Mouse (Mus musculus) embryonic stem cell, embryonic (primary cell): ENCODE results near the gene Pigv.

Experiments used
- CTCF ChIA-PET, 4 experiments: fragments of 300-600 bp in 2 of 4; fragments of 350-600 bp in 2 of 4; sonication (Branson Sonifier 250); formaldehyde crosslinking; loops; one replicate each; lab custom pipeline; 2022; ENCODE audit warnings: inconsistent platforms in 2 of 4; lab: Charles Lee
- POLR2A ChIA-PET, 4 experiments: fragments of 300-600 bp in 2 of 4; fragments of 350-600 bp in 2 of 4; sonication (Branson Sonifier 250); formaldehyde crosslinking; loops; one replicate each; lab custom pipeline; 2022; ENCODE audit warnings: antibody characterized with exemption in 4 of 4, inconsistent platforms in 1 of 4; lab: Charles Lee

Pigv gene

GRCm38 (mm10) chr4:133679629-133680028 is 7.2 kb upstream of the Pigv start:
- CTCF ChIA-PET: interaction anchor here in 3 of 4 experiments (0.6 to 1.2 kb wide), 3 partner anchors 29 to 446 kb away, joined by 3 to 5 read pairs (median 4); partner anchors contain the start of gene Zdhhc18 (in 1 of the 3)
- POLR2A ChIA-PET: interaction anchor here in 2 of 4 experiments (0.6 to 12.9 kb wide), 11 partner anchors 10 to 277 kb away, joined by 3 to 171 read pairs (median 4); no protein-coding TSS in a partner anchor

DNA sequence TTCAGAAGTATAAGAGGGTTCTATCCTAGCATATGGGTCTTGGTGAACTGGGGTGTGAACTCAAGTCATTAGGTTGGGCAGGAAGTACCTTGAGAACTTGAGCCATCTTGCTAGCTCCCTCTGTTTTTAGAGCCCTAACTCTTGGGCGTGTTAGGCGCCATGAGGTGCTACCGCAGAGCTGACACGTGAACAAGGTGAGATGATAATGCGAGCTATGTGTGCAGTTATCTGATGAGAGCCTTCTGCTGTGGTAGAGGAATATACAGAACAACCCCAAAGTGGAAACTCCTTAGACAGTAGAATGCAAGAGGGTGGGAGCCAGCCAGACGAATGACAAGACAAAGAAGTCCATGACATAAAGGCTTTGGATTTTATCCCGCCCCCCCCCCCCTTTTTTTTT is 4.8 kb upstream of the Pigv start:
- CTCF ChIA-PET: interaction anchor here in 1 of 4 experiments (0.8 kb wide), 1 partner anchor 146 kb away, joined by 4 read pairs; no protein-coding TSS in a partner anchor
- POLR2A ChIA-PET: interaction anchor here (0.6 to 12.9 kb wide), 18 partner anchors 8 to 166 kb away, joined by 3 to 171 read pairs (median 4); no protein-coding TSS in a partner anchor

- CTCF ChIA-PET: interaction anchor here in 2 of 4 experiments (0.5 to 1.4 kb wide), 11 partner anchors 20 to 196 kb away, joined by 3 to 14 read pairs (median 3); partner anchors contain the start of gene Tent5b (in 1 of the 2)
- POLR2A ChIA-PET: interaction anchor here (0.5 to 12.9 kb wide), 77 partner anchors 10 to 505 kb away, joined by 3 to 171 read pairs (median 5); partner anchors contain the start of genes Arid1a (in 2 of the 4), Nudc (in 2 of the 4), Gpatch3 (in 1 of the 4) and Gpn2 (in 1 of the 4)
Observed at GRCm38 (mm10) chr4:133676189-133676588, 3.7 kb upstream of the Pigv start.

DNA sequence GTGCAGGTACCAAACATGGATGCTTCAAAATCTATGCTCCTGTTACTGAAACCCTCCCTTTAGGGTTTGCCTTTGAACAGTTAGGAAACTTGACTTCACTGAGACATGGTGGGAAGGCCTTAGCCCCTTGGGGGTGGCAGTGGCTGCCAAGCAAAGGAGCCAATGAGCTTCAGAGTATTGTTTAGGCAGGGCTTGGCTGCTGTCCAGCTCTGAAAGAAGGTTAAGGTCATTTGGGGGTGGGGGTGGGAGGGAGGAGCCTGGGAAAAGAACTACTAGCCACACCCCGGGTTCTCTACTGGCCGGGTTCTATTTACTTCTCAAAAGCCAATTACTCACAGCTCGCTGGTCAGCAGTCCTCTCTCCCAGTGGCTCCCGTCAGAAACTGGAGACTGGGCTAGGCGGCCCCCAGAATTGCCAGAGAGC is 3.2 kb upstream of the Pigv start:
- CTCF ChIA-PET: interaction anchor here in 2 of 4 experiments (0.5 to 1.4 kb wide), 10 partner anchors 19 to 196 kb away, joined by 3 to 14 read pairs (median 4); partner anchors contain the start of gene Tent5b (in 1 of the 2)

DNA sequence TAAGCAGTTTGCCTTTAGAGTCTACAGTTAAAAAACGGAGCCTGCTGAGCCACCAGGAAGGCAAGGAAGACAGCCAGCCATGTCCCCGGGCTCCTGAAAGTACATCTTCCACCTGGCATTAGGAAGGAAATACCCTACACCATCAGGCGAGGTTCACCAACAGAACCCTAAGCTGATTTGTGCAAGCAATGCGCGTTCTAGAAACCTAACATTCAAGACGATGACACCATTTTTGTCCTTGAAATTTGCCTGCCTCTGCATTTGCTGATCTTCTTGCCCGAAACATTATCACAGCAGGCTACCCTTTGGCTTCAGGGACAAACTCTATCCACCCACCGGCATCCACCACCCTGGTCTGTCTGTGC is 1.9 kb upstream of the Pigv start:
- POLR2A ChIA-PET: interaction anchor here in 3 of 4 experiments (0.7 to 12.9 kb wide), 10 partner anchors 15 to 142 kb away, joined by 3 to 171 read pairs (median 18); no protein-coding TSS in a partner anchor
- CTCF ChIA-PET: no interaction called here

More for the DNA sequence above, 3.2 kb upstream of the Pigv start:
- POLR2A ChIA-PET: interaction anchor here (0.5 to 12.9 kb wide), 85 partner anchors 10 to 511 kb away, joined by 3 to 171 read pairs (median 4); partner anchors contain the start of genes Arid1a (in 2 of the 4), Nudc (in 2 of the 4), Cep85 (in 1 of the 4) and Gpatch3 (in 1 of the 4)

DNA sequence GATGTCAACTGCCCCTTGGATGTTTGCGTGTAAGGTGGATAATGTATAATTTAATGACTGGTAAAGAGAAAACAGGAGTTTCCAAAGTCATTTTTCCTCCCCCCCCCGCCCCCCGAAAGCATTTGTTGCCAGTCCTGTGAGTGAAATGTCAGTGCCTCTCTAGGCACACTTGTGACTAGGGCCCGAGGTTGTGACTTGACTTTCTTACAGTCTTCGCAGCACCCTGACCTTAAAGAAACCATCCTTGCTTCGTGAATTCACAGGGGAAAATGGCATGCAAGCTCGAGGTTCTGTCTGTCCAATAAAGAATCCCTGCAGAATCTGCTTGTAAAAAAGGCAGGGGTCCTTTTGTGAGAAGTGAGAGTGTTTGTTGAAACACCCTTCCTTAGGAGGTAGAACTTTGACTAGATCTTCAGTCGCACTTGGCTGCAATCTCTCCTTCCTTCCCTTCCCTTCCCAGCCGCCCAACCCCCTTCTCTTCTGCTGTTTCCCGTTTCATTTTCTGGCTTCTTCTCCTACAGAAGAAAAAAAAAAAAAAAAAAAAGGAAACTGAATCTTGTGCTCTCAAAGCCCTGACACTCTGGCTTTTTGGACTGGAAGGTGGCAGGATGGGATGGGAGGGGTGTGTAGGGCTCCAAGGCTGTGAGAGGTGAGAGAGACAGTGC is 1.4 kb upstream of the Pigv start:
- ChIA-PET CTCF (interaction anchor here (0.6 to 3.9 kb wide), 12 partner anchors 8 to 797 kb away, joined by 3 to 18 read pairs (median 4); partner anchors contain the start of gene Sfn (in 1 of the 4)), POLR2A (interaction anchor here (0.6 to 12.9 kb wide), 45 partner anchors 8 to 1111 kb away, joined by 3 to 171 read pairs (median 4); partner anchors contain the start of genes Arid1a (in 1 of the 4), Gpn2 (in 1 of the 4), Wdtc1 (in 1 of the 4) and Zfp593 (in 1 of the 4))

GRCm38 (mm10) chr4:133672845-133673647 is 599 bp upstream of the Pigv start:
- CTCF ChIA-PET: interaction anchor here (0.5 to 3.9 kb wide), 24 partner anchors 9 to 798 kb away, joined by 3 to 18 read pairs (median 4); partner anchors contain the start of genes Zdhhc18 (in 2 of the 4) and Sfn (in 1 of the 4)
- POLR2A ChIA-PET: interaction anchor here (0.6 to 12.9 kb wide), 62 partner anchors 9 to 1112 kb away, joined by 3 to 171 read pairs (median 4); partner anchors contain the start of genes Arid1a (in 1 of the 4), Gpn2 (in 1 of the 4), Wdtc1 (in 1 of the 4) and Zfp593 (in 1 of the 4)

GRCm38 (mm10) chr4:133671184-133671880 is 1.1 kb downstream of the Pigv start:
- CTCF ChIA-PET: interaction anchor here (0.5 to 3.9 kb wide), 20 partner anchors 11 to 383 kb away, joined by 3 to 18 read pairs (median 4); partner anchors contain the start of gene Zdhhc18 (in 1 of the 4)

DNA sequence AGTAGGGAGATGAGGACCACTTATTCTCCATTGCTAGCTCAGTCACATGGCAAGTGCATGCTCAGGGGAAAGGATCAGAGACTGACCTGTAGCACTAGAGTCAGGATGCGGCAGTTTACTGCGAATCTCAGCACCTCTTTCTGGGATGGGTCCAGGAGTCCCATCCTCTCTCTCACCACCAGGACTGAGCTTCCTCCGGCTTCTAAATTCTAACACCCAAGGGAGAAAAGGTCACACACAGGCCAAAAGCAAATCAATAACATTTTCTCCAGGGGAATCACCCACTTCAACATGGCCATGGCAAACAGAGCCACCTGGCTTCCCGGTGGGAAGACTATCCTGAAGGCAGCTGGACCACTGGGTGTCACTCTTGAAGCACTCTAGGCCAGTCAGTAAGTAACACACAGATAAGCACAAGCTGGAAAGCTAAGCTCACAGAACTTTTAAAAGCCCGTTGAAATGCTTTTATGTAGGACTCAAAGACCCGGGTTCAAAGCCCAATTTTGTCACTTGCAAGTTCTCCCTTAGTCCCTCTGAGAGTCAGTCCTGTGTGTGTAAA is 2.7 kb downstream of the Pigv start:
- CTCF ChIA-PET: interaction anchor here (0.5 to 3.9 kb wide), 18 partner anchors 9 to 656 kb away, joined by 3 to 18 read pairs (median 4); partner anchors contain the start of genes Sfn (in 1 of the 4) and Zdhhc18 (in 1 of the 4)
- POLR2A ChIA-PET: interaction anchor here in 3 of 4 experiments (0.7 to 12.9 kb wide), 18 partner anchors 9 to 195 kb away, joined by 3 to 171 read pairs (median 3); partner anchors contain the start of gene Zdhhc18 (in 1 of the 3)

More at GRCm38 (mm10) chr4:133671184-133671880, 1.1 kb downstream of the Pigv start:
- POLR2A ChIA-PET: interaction anchor here (0.7 to 12.9 kb wide), 41 partner anchors 9 to 295 kb away, joined by 3 to 171 read pairs (median 4); partner anchors contain the start of gene Gpatch3 (in 1 of the 4)

DNA sequence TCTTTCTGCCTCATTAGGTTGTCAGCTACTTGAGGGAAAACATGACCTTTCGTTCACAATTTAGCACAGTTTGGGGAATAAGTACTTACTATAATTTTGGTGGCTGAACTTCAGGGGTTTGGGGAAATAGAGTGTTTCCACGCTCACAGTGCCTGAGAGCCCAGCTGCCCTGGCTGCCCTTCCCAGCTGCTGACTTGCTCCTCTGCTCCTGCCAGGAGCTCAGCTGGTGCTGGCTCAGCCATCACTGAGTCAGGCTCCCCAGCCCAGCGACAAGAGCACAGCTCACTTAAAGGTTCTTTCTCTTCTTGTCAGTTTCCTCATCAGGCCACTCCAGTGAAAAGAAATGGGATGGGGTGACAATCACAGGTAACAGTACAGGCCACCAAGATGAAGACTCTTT is 3.9 kb downstream of the Pigv start:
- POLR2A ChIA-PET: interaction anchor here in 3 of 4 experiments (0.8 to 12.9 kb wide), 11 partner anchors 9 to 164 kb away, joined by 3 to 171 read pairs (median 3); partner anchors contain the start of gene Nudc (in 1 of the 3)
- CTCF ChIA-PET: interaction anchor here in 3 of 4 experiments (0.7 to 3.1 kb wide), 8 partner anchors 12 to 168 kb away, joined by 3 to 14 read pairs (median 4); partner anchors contain the start of gene Zdhhc18 (in 1 of the 3)

DNA sequence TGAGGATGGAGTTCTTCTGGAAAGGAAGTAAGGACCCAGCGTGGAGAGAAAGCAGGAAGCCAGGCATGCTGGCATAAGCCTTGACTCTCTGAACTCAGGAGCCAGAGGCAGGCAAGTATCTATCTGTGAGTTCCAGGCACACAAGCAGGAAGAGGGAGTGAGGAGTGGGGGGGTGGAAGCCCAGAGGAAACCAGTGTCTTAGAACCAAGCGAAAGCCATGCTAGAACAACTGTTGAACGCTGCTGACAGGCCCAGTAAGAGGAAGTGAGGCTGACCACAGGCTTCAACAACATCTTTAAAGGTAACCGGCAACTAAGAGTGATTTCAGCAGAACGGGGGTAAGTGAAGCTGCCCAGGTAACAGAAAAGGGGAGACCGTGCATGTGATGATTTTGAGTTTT is 6.2 kb downstream of the Pigv start:
- CTCF ChIA-PET: no interaction called here
- POLR2A ChIA-PET: interaction anchor here in 3 of 4 experiments (0.6 to 1.1 kb wide), 4 partner anchors 37 to 167 kb away, joined by 3 to 7 read pairs (median 3); no protein-coding TSS in a partner anchor

GRCm38 (mm10) chr4:133665118-133665517 is 7.3 kb downstream of the Pigv start:
- ChIA-PET CTCF (interaction anchor here in 2 of 4 experiments (0.6 to 1.0 kb wide), 2 partner anchors 10 to 163 kb away, joined by 3 read pairs; no protein-coding TSS in a partner anchor), POLR2A (interaction anchor here in 2 of 4 experiments (0.6 to 1.0 kb wide), 4 partner anchors 9 to 162 kb away, joined by 3 read pairs; no protein-coding TSS in a partner anchor)

GRCm38 (mm10) chr4:133662945-133663344 is 9.5 kb downstream of the Pigv start:
- CTCF ChIA-PET: interaction anchor here in 1 of 4 experiments (1.2 kb wide), 1 partner anchor 13 kb away, joined by 3 read pairs; the partner anchor contains the start of gene Zdhhc18

DNA sequence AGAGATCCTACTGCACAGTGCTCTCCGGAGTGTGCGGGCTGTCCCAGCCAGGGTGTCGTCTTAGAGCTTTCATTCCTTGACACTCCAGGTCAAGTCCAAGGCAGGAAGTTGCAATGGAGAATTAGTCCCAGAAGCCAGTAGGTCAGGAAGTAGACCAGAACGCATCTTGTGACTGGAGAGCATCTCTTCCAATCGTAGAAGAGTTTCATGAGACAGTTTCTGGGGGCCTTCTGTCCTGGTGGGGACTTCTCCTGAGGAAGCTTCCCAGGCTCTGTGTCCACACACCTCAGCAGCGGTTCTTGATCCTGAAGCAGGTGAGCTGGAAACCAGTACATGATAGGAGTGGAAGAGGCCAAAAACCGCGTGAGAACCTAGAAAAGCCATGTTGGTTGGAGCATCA is 10.0 kb downstream of the Pigv start:
- POLR2A ChIA-PET: interaction anchor here in 3 of 4 experiments (0.7 to 9.0 kb wide), 8 partner anchors 9 to 179 kb away, joined by 3 to 171 read pairs (median 4); partner anchors contain the start of gene Pigv (in 3 of the 3)
- CTCF ChIA-PET: interaction anchor here in 1 of 4 experiments (1.2 kb wide), 1 partner anchor 13 kb away, joined by 3 read pairs; the partner anchor contains the start of gene Zdhhc18

More at GRCm38 (mm10) chr4:133662945-133663344, 9.5 kb downstream of the Pigv start:
- POLR2A ChIA-PET: interaction anchor here in 3 of 4 experiments (0.7 to 9.0 kb wide), 8 partner anchors 9 to 178 kb away, joined by 3 to 171 read pairs (median 4); partner anchors contain the start of gene Pigv (in 3 of the 3)
